Mouse (Mus musculus) bone marrow macrophage, adult 2 months (primary cell): ENCODE results near the gene Aunip. TPM values are rescaled to one million over a fixed set of nuclear protein-coding genes. Genes with fewer than 3 reads are reported as not detected.

Source experiments
- H3K27ac ChIP-seq: 2 replicates; pipeline ENCODE4 v1.5.1; 2012; ENCODE audit warnings: low read depth, low read length; ENCODE audit not compliant: insufficient read depth
- H3K4me1 ChIP-seq: 2 replicates; pipeline ENCODE4 v1.6.1; 2012; ENCODE audit warnings: low read length; ENCODE audit not compliant: control insufficient read depth, insufficient read depth
- H3K4me3 ChIP-seq: 2 replicates; pipeline ENCODE4 v1.5.1; 2012; ENCODE audit warnings: mild to moderate bottlenecking, low read length, moderate library complexity; ENCODE audit not compliant: insufficient read depth
- CTCF ChIP-seq: IDR thresholded peaks from 2 replicates; pipeline ENCODE4 v1.5.1; 2012; ENCODE audit warnings: low read depth, mild to moderate bottlenecking, low read length, moderate library complexity
- POLR2A ChIP-seq: IDR thresholded peaks from 2 replicates; pipeline ENCODE4 v1.6.1; 2012; ENCODE audit warnings: mild to moderate bottlenecking, low read depth, low read length, borderline replicate concordance
- polyA plus RNA-seq: library from polyadenylated mRNA; stranded (reverse); fragments of >200 nt; gene quantifications from 2 replicates; pipeline ENCODE4 v1.2.4, GENCODE M21; 2012; ENCODE audit not compliant: missing spikeins, insufficient read depth, insufficient read length

The Aunip gene
- polyA plus RNA-seq, 1 experiment = 4.0 TPM

DNA sequence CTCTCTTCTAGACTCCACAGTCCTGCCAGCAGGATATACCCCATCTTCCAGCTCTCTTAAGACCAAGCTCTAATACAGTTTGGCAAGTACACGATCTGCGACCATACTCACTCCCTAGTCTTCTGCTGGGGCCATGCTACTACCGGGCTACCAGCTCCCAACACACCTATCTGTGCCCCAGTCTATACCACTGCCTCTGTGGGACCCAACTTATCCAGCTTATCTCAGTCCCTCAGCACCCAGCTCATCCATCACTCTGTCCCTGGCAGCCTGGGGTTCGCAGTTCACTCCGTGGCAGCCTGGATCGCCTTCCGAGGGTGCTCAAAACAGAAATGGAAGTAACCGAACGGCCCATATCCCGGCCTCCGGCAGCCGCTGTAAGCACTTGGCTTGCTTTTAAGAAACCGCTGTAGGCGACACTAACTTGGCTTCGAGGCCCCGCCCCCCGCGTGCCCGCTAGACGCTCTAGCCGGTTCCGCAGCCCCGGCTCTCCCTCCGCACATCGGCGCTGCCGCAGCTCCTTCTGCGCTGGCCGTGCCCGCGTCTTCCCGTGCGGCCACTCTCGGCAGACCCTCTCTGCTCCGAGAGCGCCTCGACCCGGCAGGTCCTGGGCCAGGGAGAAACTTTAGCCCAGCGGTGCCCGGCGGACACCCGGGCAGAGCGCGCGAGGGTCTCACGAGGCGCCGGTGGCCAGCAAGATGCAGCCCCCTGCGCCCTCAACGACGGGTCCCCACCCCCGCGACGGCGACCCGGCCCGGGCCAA is 23.5 kb downstream of the Aunip start:
- TF ChIP-seq CTCF (no peak), POLR2A (no peak)
- H3K4me1 ChIP-seq = peaks cover 17% of the 10 kb centered on the region
- H3K27ac ChIP-seq = peak overlapping the region; percentile 46
- peak overlapping the region; percentile 80 for H3K4me3 ChIP-seq

DNA sequence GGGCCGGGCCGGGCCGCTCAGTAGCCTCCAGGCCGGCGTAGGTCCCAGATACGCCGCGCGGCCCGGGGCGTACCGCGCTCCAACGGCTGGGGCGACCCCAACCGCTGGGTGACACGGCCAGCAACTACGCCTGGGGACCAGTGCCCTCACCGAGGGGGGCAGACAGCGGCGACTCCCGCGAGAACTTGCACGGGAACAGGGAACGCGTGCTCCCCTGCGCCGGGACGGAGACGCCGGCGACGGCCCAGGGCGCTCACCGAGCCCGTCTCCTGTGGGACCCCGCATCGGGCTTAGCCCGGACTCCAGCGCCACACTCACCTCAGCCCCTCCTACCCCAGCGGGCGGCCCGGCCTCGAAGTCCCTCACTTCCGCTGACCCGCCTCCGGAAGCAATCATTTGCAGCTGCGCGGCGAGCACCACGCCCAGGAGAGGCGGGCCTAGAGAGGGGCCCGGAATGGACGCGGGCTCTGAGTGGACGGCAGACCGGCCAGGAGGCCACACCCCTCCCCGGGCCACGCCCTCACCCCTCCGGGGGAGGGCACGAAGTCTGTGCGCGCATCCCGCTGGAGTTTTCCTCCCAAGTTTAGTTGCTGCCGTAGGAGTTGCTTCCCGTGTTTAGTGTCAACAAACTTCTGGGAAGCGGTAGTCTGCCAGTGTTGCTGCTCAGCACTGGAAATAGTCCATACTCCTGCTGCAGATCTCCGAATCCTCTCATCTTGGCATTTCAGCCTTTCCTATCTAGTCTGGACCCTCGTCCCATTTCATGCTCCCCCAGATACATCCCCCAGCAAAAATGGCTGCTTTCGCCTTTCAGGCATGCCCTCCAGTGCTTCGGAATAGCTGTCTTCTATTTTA is 24.4 kb downstream of the Aunip start, which contains the start of gene Mtfr1l:
TSS of gene Mtfr1l (minus strand) at position 456 of the 855 bp plus-strand sequence.
- Histone ChIP-seq H3K4me1 (peaks cover 17% of the 10 kb centered on the region), H3K27ac (peak within 1 kb of the TSS; percentile 46), H3K4me3 (peak within 1 kb of the TSS; percentile 80)
- no peak for TF ChIP-seq CTCF
- no peak for TF ChIP-seq POLR2A

DNA sequence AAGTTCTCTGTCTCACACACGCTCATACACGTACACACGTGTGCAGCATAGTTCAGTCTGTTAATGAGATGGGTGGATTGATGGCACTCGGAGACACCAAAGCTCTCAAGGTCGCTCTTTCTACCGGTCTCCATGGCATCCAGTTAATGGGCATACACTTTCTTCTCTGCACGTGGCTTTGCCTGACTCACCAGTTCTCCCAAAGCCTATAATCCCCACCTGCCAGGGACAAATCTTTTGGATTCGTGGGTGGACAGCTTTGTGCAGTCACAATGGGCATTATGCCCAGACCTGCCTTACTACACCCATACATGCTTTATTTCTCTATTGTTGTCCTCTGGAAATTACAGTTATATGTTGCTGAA is 25.0 kb downstream of the Aunip start:
- Histone ChIP-seq H3K4me3 (peak overlapping the region; percentile 80), H3K27ac (0 out of 2 replicates have a peak overlapping the region, but pooled peaks have one; percentile 5), H3K4me1 (peaks cover 17% of the 10 kb centered on the region)
- no peak for TF ChIP-seq CTCF
- TF ChIP-seq POLR2A = no peak

DNA sequence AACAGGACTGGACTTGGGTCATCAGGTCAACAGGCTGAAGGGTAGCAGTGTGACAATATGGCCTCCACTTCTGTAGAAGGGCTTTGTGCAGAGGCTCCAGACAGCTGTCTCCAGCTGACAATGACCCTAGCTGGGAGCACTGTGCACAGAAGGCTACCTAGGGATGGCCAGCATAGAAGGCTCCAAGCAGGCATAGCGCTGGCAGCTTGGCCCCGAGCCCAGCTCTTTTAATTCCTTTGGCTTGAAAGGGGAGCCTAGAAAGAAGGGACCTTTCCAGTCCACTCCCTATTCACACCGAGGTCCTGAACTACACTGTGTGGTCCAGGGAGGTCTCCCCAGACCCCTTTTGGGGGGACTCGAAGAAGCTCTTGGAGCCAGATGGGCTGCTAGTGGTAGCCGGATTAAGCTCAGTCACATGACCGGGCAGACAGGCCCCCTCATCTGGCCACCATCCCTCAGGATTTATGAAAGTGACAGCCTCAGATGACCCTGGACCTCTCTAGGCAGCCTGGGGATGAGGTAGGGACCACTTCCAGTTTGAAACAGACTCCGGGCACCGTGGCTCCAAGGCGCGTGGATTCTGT is 28.3 kb downstream of the Aunip start:
- H3K27ac ChIP-seq = no peak overlapping the region
- H3K4me1 ChIP-seq = peaks cover 6% of the 10 kb centered on the region; the same call in 1 of the 2 replicates

DNA sequence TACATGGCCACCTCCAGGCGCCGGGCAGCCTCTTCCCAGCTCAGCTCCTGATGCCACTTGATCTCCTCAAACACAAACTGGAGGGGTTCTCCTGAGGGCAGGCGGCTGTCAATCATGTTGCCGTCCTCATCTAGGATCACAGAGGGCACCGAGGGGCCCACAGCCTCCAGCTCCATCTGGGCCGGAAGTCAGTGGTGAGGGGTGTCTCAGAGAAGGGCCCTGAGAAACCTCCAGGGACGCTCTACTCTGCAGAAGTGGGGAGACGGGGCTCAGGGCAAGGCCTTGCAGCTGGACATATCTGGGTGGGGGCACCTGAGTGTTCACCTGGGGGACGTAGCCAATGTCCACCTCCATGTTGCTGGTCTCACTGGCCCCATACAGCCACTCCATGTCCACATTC is 31.9 kb downstream of the Aunip start:
- Histone ChIP-seq H3K27ac (no peak overlapping the region), H3K4me3 (no peak overlapping the region), H3K4me1 (peaks cover 14% of the 10 kb centered on the region)
- TF ChIP-seq POLR2A (no peak), CTCF (no peak)

More for the DNA sequence above, 28.3 kb downstream of the Aunip start:
- TF ChIP-seq POLR2A = no peak
- no peak for TF ChIP-seq CTCF
- H3K4me3 ChIP-seq = no peak overlapping the region

DNA sequence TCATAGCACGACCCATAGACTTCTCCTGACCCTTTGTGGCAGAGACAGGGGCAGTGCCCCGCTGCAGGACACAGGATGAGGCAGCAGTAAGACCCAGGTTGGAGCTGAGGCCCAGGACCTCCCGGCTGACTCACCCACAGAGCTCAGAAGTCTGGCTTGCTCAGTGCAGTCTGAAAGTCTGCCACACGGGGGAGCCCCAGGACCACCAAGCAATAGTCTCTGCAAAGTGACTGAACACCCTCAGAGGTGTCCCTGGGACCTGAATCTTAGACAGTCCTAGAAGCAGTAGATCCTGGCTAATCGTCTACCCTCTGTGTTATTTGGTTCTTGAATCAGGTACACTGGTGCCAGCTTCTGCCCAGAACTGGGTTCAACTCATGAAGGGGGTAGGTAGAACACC is 32.5 kb downstream of the Aunip start:
- Histone ChIP-seq H3K27ac (no peak overlapping the region), H3K4me3 (no peak overlapping the region), H3K4me1 (peaks cover 18% of the 10 kb centered on the region)
- TF ChIP-seq POLR2A (no peak), CTCF (peak; percentile 83)

GRCm38 (mm10) chr4:134546814-134547705 is 36.3 kb downstream of the Aunip start:
- H3K4me1 ChIP-seq = peaks cover 25% of the 10 kb centered on the region
- H3K27ac ChIP-seq = peak overlapping the region; percentile 36; the same call in 1 of the 2 replicates
- H3K4me3 ChIP-seq = peak overlapping the region; percentile 18
- no peak for TF ChIP-seq CTCF
- TF ChIP-seq POLR2A = no peak

DNA sequence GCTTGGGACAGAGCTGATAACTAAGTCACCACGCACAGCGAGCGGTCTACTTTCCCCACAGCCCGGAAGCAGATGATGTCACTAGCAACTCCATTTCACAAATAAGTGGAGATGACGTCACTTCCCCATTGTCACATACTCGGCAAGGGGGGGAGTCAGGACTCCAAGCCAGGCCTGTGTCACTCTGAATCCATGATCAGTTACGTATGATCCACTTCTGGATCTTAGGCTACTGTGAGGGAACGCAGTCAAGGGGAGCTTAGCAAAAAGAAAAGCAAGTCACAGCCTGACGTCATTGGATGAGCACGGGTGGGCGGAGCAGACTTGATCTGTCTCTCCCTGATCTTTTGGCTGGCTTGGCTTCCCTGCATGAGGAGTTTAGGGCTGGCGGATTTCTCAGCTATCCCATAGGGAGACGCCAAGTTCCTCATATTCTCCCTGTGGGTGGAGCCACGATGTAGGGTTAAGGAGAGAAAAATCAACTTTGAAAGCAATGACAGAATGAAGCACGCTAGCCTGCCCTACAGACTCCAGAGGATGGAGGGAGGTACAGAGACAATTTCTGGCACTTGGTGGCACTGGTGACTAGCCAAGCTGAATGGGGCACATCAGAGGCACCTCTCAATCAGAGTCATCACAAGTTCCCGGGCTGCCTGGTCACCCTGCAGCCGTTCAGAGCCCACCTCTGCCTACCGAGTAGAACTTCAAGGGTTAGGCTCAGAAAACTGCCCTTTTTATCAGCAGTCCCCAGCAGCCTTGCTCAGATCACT is 37.6 kb downstream of the Aunip start:
- peaks cover 29% of the 10 kb centered on the region for H3K4me1 ChIP-seq
- H3K27ac ChIP-seq = peak overlapping the region; percentile 59
- TF ChIP-seq POLR2A = no peak
- TF ChIP-seq CTCF = no peak
- H3K4me3 ChIP-seq = peak overlapping the region; percentile 18
